Mouse (Mus musculus) kidney, adult 18-20 months (tissue): ENCODE results near the gene Sos1.
A peak's percentile ranks its signal among the peaks of the same experiment; 100 is the strongest.

ENCODE experiments used
- DNase-seq: peaks from one replicate; pipeline ENCODE4 v3.0.0; 2021

Sos1 gene

DNA sequence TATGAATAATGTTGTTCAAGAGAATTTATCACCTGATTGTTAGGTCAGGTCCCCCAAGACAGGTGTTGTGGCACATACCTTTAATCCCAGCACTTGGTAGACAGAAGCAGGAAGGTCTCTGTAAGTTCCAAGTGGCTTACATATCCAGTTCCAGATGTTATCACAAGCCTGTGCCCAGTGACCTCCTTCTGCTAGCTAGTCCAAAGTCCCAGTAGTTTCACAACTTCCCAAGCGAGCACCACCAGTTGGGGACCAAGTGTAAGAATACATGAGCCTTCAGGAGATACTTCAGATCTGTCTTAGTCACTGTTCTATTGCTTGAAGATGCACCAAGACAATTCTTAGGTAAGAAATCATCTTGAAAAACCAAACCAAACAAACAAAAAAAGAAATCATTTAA, 13.6 kb upstream of the Sos1 start:
- no peak for DNase-seq

DNA sequence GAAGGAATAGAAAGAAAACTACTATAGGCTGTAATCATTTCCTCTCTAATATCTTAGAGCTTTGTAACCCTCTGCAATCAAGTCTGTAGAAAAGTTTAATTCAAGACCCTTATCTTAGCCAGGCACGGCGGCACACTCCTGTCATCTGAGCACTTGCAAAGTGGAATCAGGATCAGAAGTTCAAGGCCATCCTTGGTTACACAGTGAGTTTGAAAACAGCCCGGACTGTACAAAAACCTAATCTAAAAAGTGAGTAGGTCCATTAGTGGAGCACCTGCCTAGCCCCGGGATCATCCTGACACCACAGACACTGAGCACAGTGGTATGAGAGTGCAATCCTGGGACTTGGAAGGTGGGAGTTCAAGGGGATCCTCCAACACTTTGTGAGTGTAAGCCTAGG, 12.6 kb upstream of the Sos1 start:
- DNase-seq, result no peak

DNA sequence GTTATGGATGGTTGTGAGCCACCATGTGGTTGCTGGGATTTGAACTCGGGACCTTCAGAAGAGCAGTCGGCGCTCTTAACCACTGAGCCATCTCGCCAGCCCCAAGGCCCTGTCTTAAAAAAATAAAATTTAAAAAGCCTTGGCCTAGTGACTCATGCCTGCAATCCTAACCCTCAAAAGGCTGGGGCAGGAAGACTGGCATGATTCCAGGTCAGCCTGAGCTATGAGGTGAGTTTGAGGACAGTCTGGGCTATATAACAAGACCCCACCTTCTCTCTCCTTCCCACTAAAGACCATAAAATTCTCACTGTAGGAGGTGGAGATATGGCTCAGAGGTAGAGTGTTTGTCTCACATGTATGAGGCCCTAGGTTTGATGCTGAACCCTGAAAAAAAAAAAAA, 12.0 kb upstream of the Sos1 start:
- no peak for DNase-seq

DNA sequence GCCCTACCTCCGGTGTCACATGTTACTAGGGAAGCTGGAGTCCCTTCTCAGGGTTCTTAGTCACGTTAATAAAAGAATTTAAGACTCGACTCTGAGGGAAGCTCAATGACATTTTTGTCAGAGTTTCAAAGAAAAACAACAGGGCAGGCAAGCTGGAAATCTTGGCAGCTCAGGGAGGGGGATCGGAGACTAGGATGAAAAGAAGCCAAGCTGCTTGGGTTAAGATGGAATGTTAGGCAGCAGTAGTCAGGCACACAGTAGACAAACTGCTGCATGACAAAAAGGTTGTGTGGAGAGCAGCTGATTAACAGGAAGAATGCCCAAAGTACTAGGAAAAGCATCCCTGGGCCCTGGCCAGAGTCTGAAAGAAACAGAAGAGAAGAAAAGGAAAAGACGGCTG, 9.9 kb upstream of the Sos1 start:
- DNase-seq, result no peak

DNA sequence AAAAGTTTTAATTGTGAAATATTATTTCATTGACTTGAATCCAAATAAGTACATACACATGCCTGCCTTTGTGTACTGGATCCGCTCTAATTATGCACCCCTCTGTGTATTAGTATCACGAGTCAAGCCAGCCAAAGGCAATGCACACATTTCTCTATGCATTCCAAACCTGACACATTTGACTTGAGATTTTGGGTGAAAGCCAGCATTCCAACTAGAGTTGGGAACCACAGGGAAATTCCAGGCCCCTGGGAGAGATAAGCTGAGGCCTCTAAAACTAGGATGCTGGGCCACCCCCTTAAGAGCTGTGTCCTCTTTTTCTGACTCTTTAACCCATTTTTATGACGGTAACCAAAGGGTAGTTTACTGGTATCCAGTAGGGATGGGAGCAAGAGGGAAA, 8.7 kb upstream of the Sos1 start:
- DNase-seq, result no peak

DNA sequence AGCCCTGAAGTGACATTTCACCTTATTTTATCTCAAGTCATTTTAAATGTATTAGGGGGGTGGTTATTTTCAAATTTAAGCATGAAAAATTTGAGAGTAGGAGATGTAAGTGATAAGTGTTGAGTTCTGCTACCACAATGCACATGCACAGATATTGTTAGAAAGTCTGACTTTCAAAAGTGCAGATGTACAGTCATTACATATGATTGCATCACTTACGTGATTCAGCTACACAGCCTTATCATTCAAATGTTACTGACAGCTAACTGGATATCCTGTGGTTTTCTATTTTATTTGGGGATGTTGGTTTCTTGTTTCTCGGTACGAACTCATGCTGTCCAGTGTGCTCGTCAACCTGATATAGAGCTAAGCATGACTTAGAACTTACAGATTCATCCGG, 4.9 kb upstream of the Sos1 start:
- DNase-seq, result no peak

DNA sequence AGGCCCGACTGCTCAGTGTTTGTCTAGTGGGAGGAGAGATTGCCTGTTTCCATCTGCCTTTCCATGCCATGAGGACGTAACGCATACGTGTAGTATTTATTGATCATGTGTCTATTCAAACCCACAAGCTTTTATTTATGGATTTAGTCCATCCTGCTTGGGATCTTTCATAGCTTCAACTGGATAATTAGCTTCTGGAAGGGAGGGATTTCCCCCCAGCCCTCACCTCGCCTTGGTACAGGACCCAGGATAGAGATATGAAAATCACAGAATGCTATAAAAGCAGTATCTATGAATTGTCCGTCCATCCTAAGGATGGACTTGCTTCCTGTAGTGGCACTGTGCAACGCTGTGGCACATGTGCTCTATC, 587 bp upstream of the Sos1 start:
- DNase-seq, result no peak

DNA sequence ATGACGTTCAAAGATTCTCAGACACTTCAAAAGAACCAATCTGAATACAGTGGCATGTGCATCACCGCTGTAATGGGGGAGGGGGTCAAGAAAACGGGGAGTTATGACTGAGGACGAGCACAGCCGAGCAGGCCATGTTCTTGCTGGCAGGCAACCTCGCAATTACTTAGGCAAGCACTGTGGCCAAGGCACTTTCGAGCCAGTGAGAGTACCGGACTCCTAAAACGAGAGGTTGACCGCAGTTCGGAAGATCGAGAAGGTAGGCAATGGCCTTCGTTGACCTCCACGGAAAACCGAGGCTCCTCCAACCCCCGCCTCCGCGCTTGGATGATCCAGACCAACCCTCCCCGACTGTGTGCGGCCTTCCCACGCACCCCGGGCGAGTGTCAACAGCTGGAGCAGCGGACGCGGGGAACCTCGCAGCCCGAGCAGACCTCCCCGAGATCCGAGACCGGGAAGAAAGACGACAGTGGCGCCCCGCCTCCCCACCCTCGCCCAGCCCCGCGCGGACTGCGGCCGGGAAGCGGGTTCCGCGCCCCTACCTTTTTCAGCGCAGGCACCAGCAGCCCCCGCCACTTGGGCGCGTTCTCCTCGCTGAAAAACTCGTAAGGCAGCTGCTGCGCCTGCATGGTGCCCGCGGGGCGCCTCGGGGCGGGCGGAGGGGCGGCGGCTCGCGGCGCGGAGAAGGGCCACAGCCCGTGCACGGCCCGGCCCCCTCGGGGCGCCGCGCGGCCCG, 790 bp downstream of the Sos1 start:
- peak; percentile 71 for DNase-seq

DNA sequence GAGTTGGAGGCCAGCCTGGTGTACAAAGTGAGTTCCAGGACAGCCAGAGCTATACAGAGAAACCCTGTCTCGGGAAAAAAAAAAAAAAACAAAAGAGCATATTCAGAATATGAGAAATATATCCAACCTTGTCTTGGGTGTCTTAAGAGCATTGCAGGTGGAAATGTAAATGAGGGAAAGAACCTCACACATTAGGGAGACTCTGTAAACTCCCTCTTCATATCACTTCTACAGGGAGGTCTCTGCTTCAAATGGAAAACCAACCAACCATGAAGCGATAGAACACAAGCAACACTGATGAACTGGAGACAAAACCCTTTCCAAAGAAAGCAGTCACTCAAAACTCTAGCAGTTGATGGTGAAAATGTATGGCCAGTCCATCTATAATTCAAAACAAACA, 2.6 kb downstream of the Sos1 start:
- DNase-seq, result no peak

DNA sequence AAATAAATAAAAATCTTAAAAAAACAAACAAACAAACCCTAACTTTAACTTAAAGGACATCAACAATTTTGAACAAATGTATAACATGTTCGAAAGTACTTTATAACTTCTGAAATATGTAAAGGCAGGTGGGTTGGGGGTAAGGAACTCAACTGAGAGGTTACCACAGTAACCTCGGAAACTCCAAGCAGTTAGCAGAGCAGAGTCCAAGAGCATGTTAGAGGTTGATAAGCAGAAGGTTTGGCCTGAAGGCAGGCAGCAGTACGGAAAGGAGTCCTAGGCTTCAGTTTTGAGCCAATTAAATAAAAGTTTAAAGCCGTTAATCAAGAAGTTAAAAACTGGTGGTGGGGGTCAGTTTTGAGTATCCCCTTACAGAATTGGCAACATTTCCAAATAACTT, 3.8 kb downstream of the Sos1 start:
- no peak for DNase-seq

DNA sequence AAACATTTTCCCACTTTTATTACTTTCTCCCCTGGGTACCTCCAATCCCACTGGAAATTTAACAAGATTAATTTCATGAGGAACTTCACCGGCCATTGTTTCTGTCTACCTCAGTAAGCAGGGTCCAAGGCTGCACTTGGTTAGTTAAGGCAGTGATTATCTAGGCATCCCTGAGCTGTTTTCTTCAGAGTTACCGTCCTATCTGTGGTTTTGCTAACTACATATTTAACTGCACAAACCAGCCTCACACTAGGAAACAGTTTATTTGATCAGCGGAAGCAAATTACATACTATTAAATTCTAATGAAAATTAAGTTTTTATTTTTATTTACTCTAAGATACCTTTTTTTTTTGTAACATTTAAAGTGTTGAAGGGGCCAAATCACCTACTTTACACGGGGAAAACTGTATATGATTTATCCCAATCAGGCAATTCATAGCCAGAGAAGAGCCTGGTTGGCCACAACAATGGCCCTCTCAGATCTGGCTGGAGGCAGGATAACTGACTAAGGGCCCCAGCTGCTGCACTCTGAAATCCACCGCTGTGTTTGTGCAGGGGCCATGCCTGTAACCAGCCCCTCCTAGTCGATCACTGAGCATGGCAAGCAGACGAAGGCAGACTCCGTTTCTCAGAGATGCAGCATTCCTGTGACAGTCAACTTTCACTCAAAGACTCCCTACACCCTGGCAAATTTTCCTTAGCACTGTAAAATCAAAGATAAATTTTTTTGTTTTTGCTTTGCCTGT, 9.0 kb downstream of the Sos1 start:
- no peak for DNase-seq

DNA sequence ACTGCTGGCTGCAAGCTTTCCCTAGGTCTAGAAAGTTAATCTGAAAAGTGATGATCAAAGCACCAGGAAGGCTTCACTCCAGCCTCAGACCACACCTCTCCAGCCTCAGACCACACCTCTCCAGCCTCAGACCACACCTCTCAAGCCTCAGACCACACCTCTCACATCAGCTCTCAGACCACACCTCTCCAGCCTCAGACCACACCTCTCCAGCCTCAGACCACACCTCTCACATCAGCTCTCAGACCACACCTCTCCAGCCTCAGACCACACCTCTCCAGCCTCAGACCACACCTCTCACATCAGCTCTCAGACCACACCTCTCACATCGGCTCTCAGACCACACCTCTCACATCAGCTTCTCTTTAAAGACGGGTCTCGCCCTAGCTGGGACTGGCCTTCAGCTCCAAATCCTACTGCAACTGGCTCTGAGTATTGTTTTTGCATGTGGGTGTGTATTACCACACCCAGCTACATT, 11.8 kb downstream of the Sos1 start:
- DNase-seq, result peak; percentile 44

DNA sequence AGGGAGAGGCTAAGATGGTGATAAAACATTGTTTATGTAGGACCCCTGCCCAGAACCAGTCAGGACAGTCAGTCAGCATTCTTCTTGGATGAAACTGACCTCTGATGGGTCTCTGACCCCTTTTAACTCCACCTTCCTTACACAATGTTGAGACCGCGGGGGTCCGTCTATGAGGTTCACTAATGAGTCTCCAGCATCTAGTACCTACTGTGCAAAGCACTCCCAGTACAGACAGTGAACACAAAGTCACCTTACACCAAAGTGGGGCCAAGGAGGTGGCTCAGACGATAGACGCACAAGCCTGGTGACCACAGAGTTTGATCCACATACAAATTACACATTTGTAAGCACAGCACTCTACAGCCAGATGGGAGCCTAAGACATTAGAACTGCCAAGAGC, 20.0 kb downstream of the Sos1 start:
- no peak for DNase-seq

DNA sequence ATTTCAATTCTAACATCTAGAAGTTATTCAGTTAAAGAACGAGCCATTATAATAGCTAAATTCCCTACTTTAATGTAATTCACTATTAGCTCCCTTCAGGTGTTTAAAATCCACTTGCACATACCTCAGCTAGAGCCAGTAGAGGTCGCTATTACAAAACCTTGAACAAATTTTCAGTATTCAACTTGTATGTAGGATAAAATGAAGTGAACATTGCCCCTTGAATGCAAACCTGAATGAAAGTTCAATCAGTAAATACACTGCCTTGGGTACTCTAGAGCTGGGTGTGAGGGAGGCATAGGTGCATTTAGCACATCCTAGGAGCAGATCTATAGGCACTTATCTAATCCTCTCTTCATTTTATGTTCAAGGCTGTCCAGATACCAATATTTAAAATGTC, 24.6 kb downstream of the Sos1 start:
- no peak for DNase-seq

DNA sequence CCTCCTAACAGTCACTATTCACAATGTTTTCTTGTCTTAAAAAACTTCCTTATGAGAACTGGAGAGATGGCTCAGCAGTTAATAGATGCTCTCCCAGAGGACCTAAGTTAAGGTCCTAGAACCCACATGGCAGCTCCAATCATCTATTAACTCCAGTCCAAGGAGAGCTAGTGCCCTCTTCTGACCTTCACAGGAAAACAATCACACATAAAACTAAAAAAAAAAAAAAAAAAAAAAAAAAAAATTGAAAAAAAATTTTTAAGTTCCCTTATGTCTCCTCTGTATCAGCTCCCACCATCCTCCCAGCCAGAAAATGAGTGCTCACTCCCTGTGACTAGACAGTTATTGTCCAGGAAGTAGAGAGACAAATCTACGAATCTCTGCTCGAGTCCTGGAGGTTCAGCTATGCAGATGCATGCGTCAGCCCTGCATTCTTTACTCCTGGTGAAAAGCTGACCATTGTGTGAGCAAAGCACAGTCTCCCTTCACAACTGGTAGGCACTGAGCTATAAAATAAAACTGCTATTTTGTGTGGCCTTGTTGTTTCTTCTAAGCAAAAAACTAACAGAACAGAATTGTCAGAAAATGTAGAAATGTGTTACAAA, 29.7 kb downstream of the Sos1 start:
- DNase-seq, result no peak

DNA sequence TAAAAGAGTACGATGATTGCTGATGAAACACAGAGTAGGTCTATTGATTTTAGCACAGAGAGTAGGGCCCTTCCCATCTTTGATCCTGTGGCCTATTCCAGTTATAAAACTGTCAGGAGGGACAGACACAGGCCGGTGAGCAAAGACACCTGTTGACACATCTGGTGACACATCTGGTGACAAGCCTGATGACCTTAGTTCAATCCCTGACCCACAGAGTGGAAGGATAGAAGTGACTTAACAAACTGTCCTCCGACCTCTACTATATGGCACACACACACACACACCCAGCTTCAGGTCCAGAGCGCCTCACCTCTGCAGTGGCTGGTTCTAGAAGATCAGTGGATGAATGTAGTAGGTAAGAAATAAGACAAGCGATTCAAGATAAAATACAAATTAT, 33.8 kb downstream of the Sos1 start:
- DNase-seq, result no peak

DNA sequence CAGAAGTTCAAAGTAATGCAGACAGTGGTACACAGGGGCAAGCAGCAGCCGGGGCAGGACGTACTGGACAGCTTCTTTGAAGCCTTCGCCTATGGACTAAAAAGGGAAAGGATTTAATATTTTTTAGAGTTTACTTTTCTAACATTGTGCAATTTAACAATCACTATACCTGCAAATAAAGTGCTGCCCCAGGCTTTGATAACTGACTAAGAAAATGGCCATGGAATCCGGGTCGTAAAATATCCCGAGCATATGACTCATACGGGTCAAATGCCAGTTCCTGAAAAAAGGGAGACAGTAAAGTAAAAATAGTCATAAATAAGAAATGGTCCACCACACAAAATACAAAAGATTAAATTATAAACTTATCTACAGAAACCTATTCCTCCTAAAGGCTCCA, 34.8 kb downstream of the Sos1 start:
- no peak for DNase-seq

DNA sequence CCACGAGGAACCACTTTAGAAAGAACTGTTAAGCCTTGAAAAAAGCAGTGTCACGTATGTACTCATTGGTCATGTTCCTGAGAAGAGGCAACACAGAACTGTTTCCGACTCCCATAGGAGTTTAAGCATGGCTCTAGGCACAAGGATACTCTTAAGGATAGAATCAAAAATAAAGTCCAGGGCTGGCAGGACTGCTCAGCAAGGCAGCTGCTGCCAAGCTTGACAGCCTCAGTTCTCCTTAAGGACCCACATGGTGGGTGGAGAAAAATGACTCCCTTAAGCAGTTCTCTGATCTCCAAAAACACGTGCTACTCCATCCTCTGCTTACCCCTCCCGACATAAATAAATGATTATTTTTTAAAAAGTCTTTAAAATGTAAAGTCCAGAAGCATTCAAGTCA, 44.6 kb downstream of the Sos1 start:
- DNase-seq, result no peak

DNA sequence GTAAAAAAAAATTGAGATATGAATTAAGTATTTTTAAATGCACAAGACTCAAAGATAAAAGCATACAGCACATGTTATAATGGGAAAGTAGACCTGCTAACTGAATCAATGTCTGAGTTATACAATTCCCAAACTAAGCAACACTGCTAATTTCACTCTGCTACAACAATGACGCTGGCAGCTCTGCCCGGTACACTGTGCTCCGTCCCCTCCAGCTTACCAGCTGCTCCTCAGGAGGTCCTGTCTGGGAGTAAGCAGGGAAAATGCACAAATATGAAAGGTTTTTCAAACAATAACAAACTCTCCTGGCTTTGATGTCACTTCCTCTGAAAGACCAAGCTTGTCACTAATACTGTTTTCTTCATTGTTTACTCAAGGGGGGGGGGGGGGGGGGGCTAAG, 45.8 kb downstream of the Sos1 start:
- DNase-seq, result no peak

DNA sequence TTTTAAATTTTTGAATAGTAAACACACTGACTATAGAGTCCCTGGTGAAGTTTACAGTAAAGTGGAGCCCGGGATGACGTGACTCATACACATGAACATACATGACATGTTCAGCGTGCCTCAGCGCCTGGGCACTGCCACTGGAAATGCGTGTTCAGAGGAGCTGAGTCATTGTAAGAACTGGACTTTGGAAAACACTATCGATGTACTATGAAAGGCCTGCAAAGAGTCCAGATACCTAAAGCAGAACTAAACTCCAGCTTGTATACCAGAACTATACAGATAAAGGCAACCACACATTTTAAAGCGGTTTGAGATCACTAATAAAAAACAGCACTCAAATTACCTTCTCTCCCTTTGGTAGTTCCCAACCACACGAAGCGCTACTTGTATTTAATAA, 48.3 kb downstream of the Sos1 start:
- no peak for DNase-seq

DNA sequence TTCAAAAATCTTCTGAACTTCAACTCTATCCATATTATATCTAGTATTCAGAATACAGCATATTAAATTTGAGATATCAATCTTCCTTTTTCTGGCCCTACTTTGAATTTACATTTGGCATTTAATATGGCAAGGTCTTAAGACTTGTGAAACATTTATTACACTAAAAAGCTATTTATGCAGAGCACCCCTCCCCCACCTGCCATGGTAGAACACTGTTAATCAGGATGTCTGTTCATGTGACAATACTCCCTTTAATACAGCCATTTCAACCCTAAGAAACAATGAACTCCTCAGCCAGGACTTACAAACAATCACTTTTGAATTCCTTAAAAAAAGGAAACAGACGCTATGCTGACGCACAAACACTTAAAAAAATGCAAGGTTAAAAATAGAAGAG, 52.3 kb downstream of the Sos1 start:
- no peak for DNase-seq

DNA sequence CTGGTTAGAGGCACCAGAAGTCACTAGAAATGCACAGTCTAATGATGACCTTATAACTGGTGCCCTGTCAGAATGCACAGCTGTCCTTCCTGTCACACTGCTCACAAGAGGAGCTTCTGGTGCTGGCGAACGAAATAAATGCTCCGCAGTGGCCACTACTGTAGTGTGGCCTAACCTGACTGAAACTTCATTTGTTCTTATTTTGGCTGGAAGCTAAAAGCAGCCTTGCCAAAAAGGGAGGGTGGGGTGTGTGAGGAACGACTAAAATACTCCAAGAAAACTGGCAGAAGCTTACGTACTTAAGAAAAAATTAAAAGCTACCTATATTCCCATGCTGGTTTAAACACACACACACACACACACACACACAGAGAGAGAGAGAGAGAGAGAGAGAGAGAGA, 53.4 kb downstream of the Sos1 start:
- DNase-seq, result no peak

DNA sequence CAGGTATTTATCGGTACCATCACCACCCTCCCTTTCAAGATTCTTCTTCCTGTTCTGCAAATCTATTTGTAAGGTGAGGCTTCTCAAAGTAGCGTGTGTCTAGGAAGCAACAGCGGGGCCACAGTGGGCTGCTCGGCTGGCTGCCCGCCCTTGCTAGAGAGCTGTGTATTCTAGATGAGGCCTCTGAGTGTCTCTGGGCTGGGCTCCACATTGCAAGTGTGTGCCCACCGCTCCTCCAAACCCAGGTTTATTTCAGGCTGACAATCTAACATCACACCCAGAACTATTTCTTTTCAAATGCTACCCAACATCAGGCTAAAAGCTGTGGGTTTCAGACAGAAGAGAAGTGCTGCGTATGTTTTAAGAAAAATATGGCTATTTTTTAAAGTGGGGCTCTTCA, 54.1 kb downstream of the Sos1 start:
- DNase-seq, result no peak

DNA sequence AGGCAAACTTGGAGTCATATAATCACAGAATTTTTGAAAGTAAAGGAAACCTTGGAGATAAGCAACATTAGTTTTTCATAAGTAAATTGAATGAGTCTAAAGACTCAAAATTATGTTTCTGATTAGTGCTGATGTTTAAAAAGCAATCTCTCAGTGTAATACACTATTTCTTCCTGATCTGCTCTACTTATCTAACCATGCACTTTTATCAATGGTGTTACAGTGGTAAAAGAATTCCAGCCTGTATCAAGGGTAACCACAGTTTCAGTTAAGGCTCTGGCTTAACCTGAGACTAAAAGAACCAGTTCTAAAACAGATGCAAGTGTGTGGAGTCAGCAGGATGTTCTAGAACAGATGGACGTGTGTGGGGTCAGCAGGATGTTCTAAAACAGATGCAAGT, 59.3 kb downstream of the Sos1 start:
- no peak for DNase-seq
